Mouse (Mus musculus): ENCODE data around the gene Zkscan6. TPM values are rescaled to one million over a fixed set of nuclear protein-coding genes. Genes with fewer than 3 reads are reported as not detected.

Gene Zkscan6
- polyA plus RNA-seq, 1 experiment from 2014 or later = 5.5 TPM

DNA sequence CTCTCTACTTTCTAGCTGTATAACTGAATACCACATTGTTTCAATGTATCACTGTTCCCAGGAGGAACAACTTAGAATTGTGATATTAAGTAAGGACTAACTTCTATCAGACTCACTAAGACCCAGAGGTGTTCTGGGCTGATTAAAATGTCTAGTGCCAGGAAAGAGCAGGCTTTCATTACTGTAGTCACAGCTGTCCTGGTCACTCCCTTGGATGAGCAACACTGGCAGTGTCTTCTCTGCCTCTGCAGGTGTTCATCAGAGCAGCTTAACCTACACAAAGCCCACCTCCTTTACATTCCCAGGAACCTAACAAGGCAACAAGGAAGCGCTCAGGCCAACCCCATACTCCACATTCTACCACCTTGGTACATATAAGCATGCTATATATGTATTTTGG lies 27.4 kb upstream of the Zkscan6 start:
- H3K27ac ChIP-seq (replicated peaks) = no peak overlapping the region
- WGBS (ENCODE audit: insufficient replicate concordance) = 85% methylated on average over 1 of the region's 1 CpGs
- no peak overlapping the region for H3K9ac ChIP-seq
- ATAC-seq (ENCODE audit: insufficient read depth) = no peak
- H3K36me3 ChIP-seq (replicated peaks) = peaks cover 21% of the 10 kb centered on the region
- H3K4me2 ChIP-seq = no peak overlapping the region
- no peaks in the 10 kb centered on the region for H3K27me3 ChIP-seq
- no peaks in the 10 kb centered on the region for H3K9me3 ChIP-seq (replicated peaks)
- peaks cover 58% of the 10 kb centered on the region for H3K4me1 ChIP-seq (replicated peaks)
- no peak overlapping the region for H3K4me3 ChIP-seq (replicated peaks)

DNA sequence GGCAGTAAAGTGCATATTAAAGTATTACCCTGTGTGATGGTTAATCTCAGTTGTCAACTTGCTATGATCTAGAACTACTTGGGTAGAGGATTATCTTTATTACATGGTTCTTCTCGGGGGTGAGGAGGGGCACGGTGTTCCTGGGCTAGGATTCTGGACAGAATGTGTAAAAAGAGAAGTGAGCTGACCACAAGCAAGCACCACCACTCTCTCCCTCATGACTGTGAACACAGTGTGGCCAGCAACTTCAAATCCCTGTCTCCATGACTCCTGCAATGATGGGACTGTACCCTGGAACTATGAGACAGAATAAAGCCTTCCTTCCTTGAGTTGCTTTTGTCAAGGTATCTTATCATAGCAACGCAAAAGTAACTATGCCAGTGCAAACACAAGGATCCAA lies 25.4 kb upstream of the Zkscan6 start:
- ATAC-seq (ENCODE audit: insufficient read depth) = no peak
- Histone ChIP-seq H3K36me3 (replicated peaks) (peaks cover 27% of the 10 kb centered on the region), H3K27ac (replicated peaks) (no peak overlapping the region), H3K4me3 (replicated peaks) (no peak overlapping the region), H3K9ac (no peak overlapping the region), H3K4me2 (no peak overlapping the region), H3K9me3 (replicated peaks) (no peaks in the 10 kb centered on the region), H3K4me1 (replicated peaks) (peaks cover 68% of the 10 kb centered on the region), H3K27me3 (no peaks in the 10 kb centered on the region)
- 46% methylated on average over 3 of the region's 3 CpGs for WGBS (ENCODE audit: insufficient replicate concordance)

DNA sequence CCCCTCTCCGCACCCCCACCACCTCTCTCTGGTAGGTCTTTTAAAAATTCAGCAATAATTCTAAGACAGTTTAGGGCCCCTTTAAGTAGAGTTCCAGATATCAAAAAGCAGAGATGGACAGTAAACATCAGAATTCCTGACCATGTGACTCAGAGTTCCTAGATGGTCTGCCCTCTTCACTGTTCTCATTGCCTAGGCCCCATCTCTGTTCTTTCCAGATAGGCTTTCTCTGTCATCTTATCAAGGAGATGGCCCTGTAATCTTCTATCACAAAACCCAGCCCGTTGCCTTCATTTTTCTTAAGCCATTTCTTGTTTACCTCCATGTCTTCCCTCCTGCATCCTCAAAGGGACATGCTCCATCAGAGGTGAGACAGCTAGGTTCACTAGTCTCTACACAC lies 20.8 kb upstream of the Zkscan6 start:
- Histone ChIP-seq H3K9me3 (replicated peaks) (no peaks in the 10 kb centered on the region), H3K4me1 (replicated peaks) (peaks cover 53% of the 10 kb centered on the region), H3K4me3 (replicated peaks) (peak overlapping the region; percentile 98), H3K27ac (replicated peaks) (peak overlapping the region; percentile 78), H3K4me2 (peak overlapping the region; percentile 84), H3K36me3 (replicated peaks) (peaks cover 8% of the 10 kb centered on the region), H3K27me3 (no peaks in the 10 kb centered on the region), H3K9ac (peak overlapping the region; percentile 48; the same call in 1 of the 2 replicates)
- ATAC-seq (ENCODE audit: insufficient read depth) = no peak
- WGBS (ENCODE audit: insufficient replicate concordance) = 52% methylated on average over 2 of the region's 2 CpGs

DNA sequence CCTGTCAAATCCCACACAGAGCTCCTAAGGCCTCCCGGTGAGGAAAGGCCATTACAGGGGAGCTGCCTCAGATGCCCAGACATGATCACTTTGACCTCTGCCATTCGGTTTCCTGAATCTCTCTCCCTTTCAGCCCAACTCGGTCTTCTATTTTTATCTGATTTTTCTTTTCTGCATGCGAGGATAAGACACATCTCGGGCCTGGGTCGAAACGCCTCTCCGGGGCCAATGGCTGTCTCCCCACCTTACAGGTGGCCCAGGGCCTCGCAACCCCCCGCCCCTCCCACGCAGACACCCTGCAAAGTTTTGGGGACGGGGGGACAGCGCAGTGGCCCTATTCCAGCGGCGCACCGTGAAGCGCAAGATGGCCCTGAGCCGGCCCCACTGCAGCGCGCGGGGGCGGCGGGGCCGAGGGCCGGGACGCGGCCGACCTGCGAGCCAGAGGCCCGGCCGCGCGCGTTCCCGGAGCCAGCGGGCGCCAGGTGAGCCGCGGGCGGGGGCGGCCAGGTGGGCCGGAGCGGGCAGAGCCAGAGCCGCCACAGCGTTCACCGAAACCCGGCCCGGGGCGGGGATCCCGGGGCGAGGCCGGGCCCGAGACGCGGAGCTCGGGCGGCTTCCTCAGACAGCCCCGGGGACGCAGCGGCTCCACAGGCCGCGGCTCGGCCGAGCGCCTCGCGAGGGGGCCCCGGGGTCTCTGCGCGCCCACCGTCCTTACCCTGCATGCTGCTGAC lies 19.4 kb upstream of the Zkscan6 start:
- ATAC-seq (ENCODE audit: insufficient read depth) = peak; percentile 76
- Histone ChIP-seq H3K27ac (replicated peaks) (peak overlapping the region; percentile 91), H3K4me1 (replicated peaks) (peaks cover 48% of the 10 kb centered on the region), H3K36me3 (replicated peaks) (0 out of 2 replicates have a peak, but pooled peaks cover 7% of the 10 kb centered on the region), H3K9ac (peak overlapping the region; percentile 97), H3K4me3 (replicated peaks) (peak overlapping the region; percentile 98), H3K4me2 (peak overlapping the region; percentile 84), H3K27me3 (no peaks in the 10 kb centered on the region), H3K9me3 (replicated peaks) (no peaks in the 10 kb centered on the region)
- under 1% methylated on average over 59 of the region's 71 CpGs for WGBS (ENCODE audit: insufficient replicate concordance)

DNA sequence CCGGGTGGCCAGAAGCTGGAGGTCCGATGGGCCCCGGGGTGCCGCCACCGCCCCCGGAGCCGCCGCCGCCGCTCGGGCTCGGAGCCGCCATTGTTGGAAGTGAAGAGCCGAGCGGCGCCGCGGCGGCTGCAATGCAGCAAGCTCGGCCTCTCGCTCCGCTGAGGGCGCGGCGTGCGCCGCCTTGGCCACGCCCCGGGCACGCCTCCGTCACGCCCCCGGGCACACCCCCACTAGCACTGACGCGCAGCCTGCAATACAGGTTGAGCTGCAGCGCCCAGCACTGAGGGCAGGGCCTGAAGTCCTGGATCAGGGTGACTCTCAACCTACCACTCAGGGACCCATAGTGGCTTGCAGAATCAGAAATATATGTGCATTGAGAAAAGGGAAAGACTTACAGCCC lies 18.8 kb upstream of the Zkscan6 start, which contains the start of gene Map2k4:
Gene Map2k4, minus strand, starts transcription at position 144 of the 400 bp plus-strand sequence.
- 0 out of 2 replicates have a peak, but pooled peaks cover 7% of the 10 kb centered on the region for H3K36me3 ChIP-seq (replicated peaks)
- H3K9me3 ChIP-seq (replicated peaks) = no peaks in the 10 kb centered on the region
- peak within 1 kb of the TSS; percentile 98 for H3K4me3 ChIP-seq (replicated peaks)
- no peaks in the 10 kb centered on the region for H3K27me3 ChIP-seq
- peak; percentile 97 for ATAC-seq (ENCODE audit: insufficient read depth)
- H3K9ac ChIP-seq = peak within 1 kb of the TSS; percentile 97
- H3K27ac ChIP-seq (replicated peaks) = peak within 1 kb of the TSS; percentile 91
- under 1% methylated on average over 36 of the region's 36 CpGs for WGBS (ENCODE audit: insufficient replicate concordance)
- peaks cover 48% of the 10 kb centered on the region for H3K4me1 ChIP-seq (replicated peaks)
- peak within 1 kb of the TSS; percentile 84 for H3K4me2 ChIP-seq

DNA sequence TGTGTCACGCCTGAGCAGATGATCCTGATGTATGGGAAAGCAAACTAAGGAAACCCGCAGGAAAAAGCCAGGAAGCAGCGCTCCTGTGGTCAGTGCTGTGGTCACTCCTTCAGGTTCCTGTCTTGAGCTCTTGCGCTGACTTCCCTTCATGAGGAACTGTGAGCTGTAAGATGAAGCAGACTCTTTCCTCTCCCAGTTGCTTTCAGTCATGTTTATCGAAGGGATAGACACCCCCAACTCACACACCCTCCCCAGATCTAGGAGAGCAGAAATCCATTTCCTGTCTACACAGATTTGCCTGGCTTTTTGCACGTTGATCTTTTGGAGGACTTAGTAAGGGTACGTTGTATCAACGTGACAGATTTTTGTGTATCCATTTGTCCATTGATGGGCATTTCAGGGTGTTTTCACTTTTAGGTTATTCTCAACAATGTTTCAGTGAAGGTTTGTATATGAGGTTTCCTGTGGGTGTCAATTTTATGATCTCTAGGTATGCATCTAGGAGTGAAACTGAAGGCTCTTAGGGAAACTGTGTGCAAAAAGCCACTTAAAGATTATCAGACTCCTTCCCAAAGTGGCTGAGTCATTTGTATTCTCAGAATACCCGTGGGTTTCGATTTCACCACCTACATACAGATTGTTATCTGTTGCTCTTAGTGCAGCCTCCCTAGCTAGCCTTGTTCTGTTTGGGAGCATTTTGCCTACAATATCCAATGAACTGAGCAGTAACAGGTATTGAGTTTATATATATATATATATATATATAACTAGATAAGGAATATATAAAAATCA lies 12.4 kb upstream of the Zkscan6 start:
- peak; percentile 73 for ATAC-seq (ENCODE audit: insufficient read depth)
- H3K27ac ChIP-seq (replicated peaks) = peak overlapping the region; percentile 53
- H3K9ac ChIP-seq = no peak overlapping the region
- peak overlapping the region; percentile 62 for H3K4me2 ChIP-seq
- H3K36me3 ChIP-seq (replicated peaks) = no peaks in the 10 kb centered on the region
- WGBS (ENCODE audit: insufficient replicate concordance) = 12% methylated on average over 10 of the region's 10 CpGs
- peak overlapping the region; percentile 36 for H3K4me3 ChIP-seq (replicated peaks)
- H3K9me3 ChIP-seq (replicated peaks) = no peaks in the 10 kb centered on the region
- H3K4me1 ChIP-seq (replicated peaks) = peaks cover 23% of the 10 kb centered on the region
- no peaks in the 10 kb centered on the region for H3K27me3 ChIP-seq

DNA sequence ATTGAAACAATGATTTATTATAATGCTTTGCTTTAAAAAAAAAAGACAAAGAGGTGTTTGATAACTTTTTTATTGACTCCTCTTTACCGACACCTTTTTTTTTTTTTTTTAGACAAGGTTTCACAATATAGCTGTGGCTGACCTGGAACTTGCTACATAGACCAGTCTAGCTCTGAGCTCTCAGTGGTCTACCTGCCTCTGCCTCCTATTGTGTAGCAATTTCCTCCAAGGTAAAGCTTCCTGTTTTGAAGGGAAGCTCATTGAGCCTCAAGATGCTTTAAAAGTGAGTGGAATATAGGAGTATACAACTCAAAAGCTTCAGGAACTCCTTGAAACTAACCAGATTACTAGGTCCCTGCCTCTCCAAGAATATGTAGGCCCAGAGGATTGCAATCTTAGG lies 11.1 kb upstream of the Zkscan6 start:
- 62% methylated on average over 1 of the region's 1 CpGs for WGBS (ENCODE audit: insufficient replicate concordance)
- no peak for ATAC-seq (ENCODE audit: insufficient read depth)
- H3K9ac ChIP-seq = no peak overlapping the region
- H3K4me3 ChIP-seq (replicated peaks) = no peak overlapping the region
- peaks cover 18% of the 10 kb centered on the region for H3K4me1 ChIP-seq (replicated peaks)
- no peaks in the 10 kb centered on the region for H3K27me3 ChIP-seq
- H3K4me2 ChIP-seq = no peak overlapping the region
- H3K9me3 ChIP-seq (replicated peaks) = no peaks in the 10 kb centered on the region
- no peaks in the 10 kb centered on the region for H3K36me3 ChIP-seq (replicated peaks)
- no peak overlapping the region for H3K27ac ChIP-seq (replicated peaks)

DNA sequence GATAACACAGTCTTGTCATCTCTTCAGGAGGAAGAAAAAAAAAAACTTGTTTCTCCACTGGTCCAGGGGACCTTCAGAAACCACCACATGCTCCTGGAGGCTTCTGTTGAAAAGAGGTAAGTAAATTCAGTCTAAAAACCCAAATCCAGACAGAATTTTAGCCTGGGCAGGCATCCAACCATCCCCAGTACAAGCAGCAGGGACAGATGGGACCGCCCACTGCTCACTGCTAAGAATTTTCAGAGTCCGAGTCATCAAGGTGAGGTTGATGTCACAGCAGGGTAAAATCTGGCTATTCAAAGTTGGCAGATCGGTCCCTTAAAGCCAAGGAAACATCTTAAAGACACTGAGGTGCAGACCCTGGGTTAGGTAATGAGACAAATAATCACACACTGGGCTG lies 5.1 kb upstream of the Zkscan6 start:
- Histone ChIP-seq H3K4me2 (no peak overlapping the region), H3K4me3 (replicated peaks) (no peak overlapping the region), H3K27ac (replicated peaks) (no peak overlapping the region), H3K9ac (no peak overlapping the region), H3K4me1 (replicated peaks) (peaks cover 8% of the 10 kb centered on the region; the same call in 1 of the 2 replicates), H3K27me3 (no peaks in the 10 kb centered on the region), H3K9me3 (replicated peaks) (no peaks in the 10 kb centered on the region), H3K36me3 (replicated peaks) (no peaks in the 10 kb centered on the region)
- no peak for ATAC-seq (ENCODE audit: insufficient read depth)
- 59% methylated on average over 3 of the region's 3 CpGs for WGBS (ENCODE audit: insufficient replicate concordance)

DNA sequence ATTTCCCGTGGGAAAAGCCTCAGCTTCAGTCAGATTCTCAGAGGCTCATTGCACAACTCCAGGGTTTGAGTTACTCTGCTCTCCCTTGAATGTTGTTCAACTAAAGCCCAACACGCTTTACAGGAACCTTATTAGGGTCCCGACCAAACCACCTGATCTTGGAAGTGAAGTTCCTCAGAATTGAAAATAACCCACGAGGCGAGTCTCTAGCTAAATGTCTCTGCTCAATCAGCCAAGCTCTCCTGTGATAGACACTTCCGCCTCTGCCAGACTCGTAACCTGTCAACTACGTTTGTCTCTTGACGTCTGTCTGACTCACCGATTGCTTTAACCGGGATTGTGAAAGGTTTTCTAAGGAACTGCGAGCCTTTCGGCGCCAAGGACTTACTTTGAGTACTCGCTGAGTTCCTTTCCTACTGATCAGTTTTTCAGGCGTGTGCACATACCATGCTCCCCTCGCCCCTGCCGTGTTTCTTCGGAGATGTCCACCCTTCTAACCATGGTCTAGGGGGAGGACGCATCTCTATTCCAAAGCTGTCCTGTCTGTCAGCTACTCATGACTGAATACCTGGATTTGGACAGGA lies 562 bp upstream of the Zkscan6 start:
- no peaks in the 10 kb centered on the region for H3K36me3 ChIP-seq (replicated peaks)
- peaks cover 24% of the 10 kb centered on the region for H3K4me1 ChIP-seq (replicated peaks)
- H3K4me2 ChIP-seq = peak overlapping the region; percentile 92
- H3K4me3 ChIP-seq (replicated peaks) = peak overlapping the region; percentile 76
- peak overlapping the region; percentile 76 for H3K9ac ChIP-seq
- no peaks in the 10 kb centered on the region for H3K27me3 ChIP-seq
- WGBS (ENCODE audit: insufficient replicate concordance) = 1% methylated on average over 20 of the region's 20 CpGs
- no peaks in the 10 kb centered on the region for H3K9me3 ChIP-seq (replicated peaks)
- peak overlapping the region; percentile 97 for H3K27ac ChIP-seq (replicated peaks)
- peak; percentile 49 for ATAC-seq (ENCODE audit: insufficient read depth)

DNA sequence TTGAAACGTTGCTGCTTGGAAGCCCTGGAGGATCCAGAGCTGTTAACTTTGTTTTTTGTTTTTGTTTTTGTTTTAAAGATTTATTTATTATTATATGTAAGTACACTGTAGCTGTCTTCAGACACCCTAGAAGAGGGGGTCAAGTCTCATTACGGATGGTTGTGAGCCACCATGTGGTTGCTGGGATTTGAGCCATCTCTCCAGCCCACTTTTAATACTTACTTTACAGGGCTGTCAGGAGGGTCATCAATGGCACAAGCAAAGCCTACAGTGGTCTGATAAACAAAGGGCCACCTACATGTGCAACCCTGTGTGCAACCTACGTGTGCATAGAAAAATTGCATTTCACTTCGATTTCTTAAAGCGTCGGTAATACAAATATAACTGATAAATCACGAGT lies 626 bp downstream of the Zkscan6 start:
- H3K36me3 ChIP-seq (replicated peaks) = no peaks in the 10 kb centered on the region
- ATAC-seq (ENCODE audit: insufficient read depth) = no peak
- 37% methylated on average over 7 of the region's 7 CpGs for WGBS (ENCODE audit: insufficient replicate concordance)
- no peaks in the 10 kb centered on the region for H3K27me3 ChIP-seq
- H3K27ac ChIP-seq (replicated peaks) = peak overlapping the region; percentile 97
- peak overlapping the region; percentile 84 for H3K9ac ChIP-seq
- H3K4me2 ChIP-seq = peak overlapping the region; percentile 92
- H3K9me3 ChIP-seq (replicated peaks) = no peaks in the 10 kb centered on the region
- peak overlapping the region; percentile 76 for H3K4me3 ChIP-seq (replicated peaks)
- H3K4me1 ChIP-seq (replicated peaks) = peaks cover 24% of the 10 kb centered on the region

DNA sequence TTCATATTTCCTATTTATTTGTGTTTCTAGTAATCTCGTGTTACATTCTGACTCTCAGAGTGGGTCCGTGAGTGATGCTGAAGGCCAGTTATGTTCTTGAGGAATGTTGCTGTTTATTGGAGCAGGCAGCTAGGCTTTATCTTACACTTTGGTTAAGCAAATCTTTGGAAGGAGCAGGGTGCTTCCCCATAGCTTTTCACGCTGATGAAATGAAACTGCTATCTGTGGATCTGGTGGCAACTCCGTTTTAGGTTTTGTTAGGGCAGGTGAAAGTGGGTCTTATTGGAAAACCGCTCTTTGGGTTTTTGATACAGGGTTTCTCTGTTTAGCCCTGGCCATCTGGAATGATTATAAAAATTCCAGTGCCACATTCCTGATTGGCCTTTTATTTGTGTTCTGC lies 5.1 kb downstream of the Zkscan6 start:
- H3K4me1 ChIP-seq (replicated peaks) = peaks cover 17% of the 10 kb centered on the region
- peaks cover 32% of the 10 kb centered on the region for H3K36me3 ChIP-seq (replicated peaks)
- H3K4me2 ChIP-seq = no peak overlapping the region
- H3K9me3 ChIP-seq (replicated peaks) = no peaks in the 10 kb centered on the region
- no peak overlapping the region for H3K4me3 ChIP-seq (replicated peaks)
- no peak for ATAC-seq (ENCODE audit: insufficient read depth)
- WGBS (ENCODE audit: insufficient replicate concordance) = 63% methylated on average over 5 of the region's 5 CpGs
- H3K9ac ChIP-seq = no peak overlapping the region
- H3K27ac ChIP-seq (replicated peaks) = no peak overlapping the region
- no peaks in the 10 kb centered on the region for H3K27me3 ChIP-seq
